Mouse (Mus musculus): ENCODE measurements around the gene Olfr749. TPM values are rescaled to one million over a fixed set of nuclear protein-coding genes. Genes with fewer than 3 reads are reported as not detected.
"Not testable (repeated sequence)": the region's sequence is repeated elsewhere in the genome, so short reads cannot be mapped to it uniquely, and the experiment has no call there.

Olfr749 gene
- polyA plus RNA-seq (2015; fragmentation: Nextera tagmentation; extraction: Ambion mirVana): not detected in 2 replicates

- ATAC-seq (ENCODE audit: low read depth) (no peak), DNase-seq (no peak)
- no peaks in the 10 kb centered on the region for H3K27me3 ChIP-seq
- H3K4me1 ChIP-seq (replicated peaks): no peaks in the 10 kb centered on the region
- H3K4me2 ChIP-seq: no peak within 1 kb of the TSS
- no peak within 1 kb of the TSS for H3K4me3 ChIP-seq (replicated peaks)
- no peak within 1 kb of the TSS for H3K9ac ChIP-seq
- H3K36me3 ChIP-seq: no peaks in the 10 kb centered on the region
- no peak within 1 kb of the TSS for H3K27ac ChIP-seq
- no peaks in the 10 kb centered on the region for H3K9me3 ChIP-seq (replicated peaks)
Observed at GRCm38 (mm10) chr14:50744994-50745393, at the start of gene Olfr749. Olfr749 (minus strand) TSS chr14:50745094.

GRCm38 (mm10) chr14:50788157-50788556 lies 43.3 kb upstream of the Olfr749 start:
- ATAC-seq (ENCODE audit: low read depth): no peak
- DNase-seq: no peak
- H3K36me3 ChIP-seq: no peaks in the 10 kb centered on the region
- no peak overlapping the region for H3K4me2 ChIP-seq
- peaks cover 11% of the 10 kb centered on the region for H3K4me1 ChIP-seq (replicated peaks)
- no peaks in the 10 kb centered on the region for H3K27me3 ChIP-seq
- H3K9ac ChIP-seq: no peak overlapping the region
- WGBS (ENCODE audit: insufficient replicate concordance): 17% methylated on average over 2 of the region's 2 CpGs
- H3K27ac ChIP-seq: no peak overlapping the region
- H3K4me3 ChIP-seq (replicated peaks): no peak overlapping the region
- no peaks in the 10 kb centered on the region for H3K9me3 ChIP-seq (replicated peaks)

- Histone ChIP-seq H3K27ac (peak within 1 kb of the TSS; percentile 29; the same call in 1 of the 2 replicates), H3K4me1 (replicated peaks) (peaks cover 13% of the 10 kb centered on the region), H3K4me3 (replicated peaks) (peak within 1 kb of the TSS; percentile 83), H3K9ac (peak within 1 kb of the TSS; percentile 77), H3K27me3 (no peaks in the 10 kb centered on the region), H3K9me3 (replicated peaks) (no peaks in the 10 kb centered on the region), H3K36me3 (peaks cover 10% of the 10 kb centered on the region), H3K4me2 (peak within 1 kb of the TSS; percentile 70)
- DNase-seq (peak; percentile 80), ATAC-seq (ENCODE audit: low read depth) (peak; percentile 97)
- under 1% methylated on average over 21 of the region's 21 CpGs for WGBS (ENCODE audit: insufficient replicate concordance)
Observed at GRCm38 (mm10) chr14:50785251-50785637, 40.4 kb upstream of the Olfr749 start, which contains the start of gene Ttc5. Ttc5 (minus strand) TSS chr14:50785519.

GRCm38 (mm10) chr14:50784391-50785250 lies 39.7 kb upstream of the Olfr749 start:
- peak overlapping the region; percentile 83 for H3K4me3 ChIP-seq (replicated peaks)
- H3K9me3 ChIP-seq (replicated peaks): no peaks in the 10 kb centered on the region
- DNase-seq (no peak), ATAC-seq (ENCODE audit: low read depth) (peak; percentile 55; the same call in 1 of the 2 replicates)
- H3K27ac ChIP-seq: peak overlapping the region; percentile 29; the same call in 1 of the 2 replicates
- H3K9ac ChIP-seq: peak overlapping the region; percentile 77
- H3K4me1 ChIP-seq (replicated peaks): peaks cover 13% of the 10 kb centered on the region
- peaks cover 10% of the 10 kb centered on the region for H3K36me3 ChIP-seq
- WGBS (ENCODE audit: insufficient replicate concordance): 15% methylated on average over 16 of the region's 16 CpGs
- peak overlapping the region; percentile 70 for H3K4me2 ChIP-seq
- no peaks in the 10 kb centered on the region for H3K27me3 ChIP-seq

- no peaks in the 10 kb centered on the region for H3K9me3 ChIP-seq (replicated peaks)
- peaks cover 21% of the 10 kb centered on the region for H3K36me3 ChIP-seq
- no peak overlapping the region for H3K4me2 ChIP-seq
- H3K4me3 ChIP-seq (replicated peaks): no peak overlapping the region
- H3K27me3 ChIP-seq: no peaks in the 10 kb centered on the region
- peaks cover 13% of the 10 kb centered on the region for H3K4me1 ChIP-seq (replicated peaks)
- no peak overlapping the region for H3K27ac ChIP-seq
- DNase-seq (no peak), ATAC-seq (ENCODE audit: low read depth) (no peak)
- no peak overlapping the region for H3K9ac ChIP-seq
- 70% methylated on average over 3 of the region's 3 CpGs for WGBS (ENCODE audit: insufficient replicate concordance)
Observed at GRCm38 (mm10) chr14:50782166-50782565, 37.3 kb upstream of the Olfr749 start.

GRCm38 (mm10) chr14:50771342-50771741 lies 26.4 kb upstream of the Olfr749 start:
- Histone ChIP-seq H3K4me2 (no peak overlapping the region), H3K9ac (no peak overlapping the region), H3K27me3 (no peaks in the 10 kb centered on the region), H3K27ac (no peak overlapping the region), H3K4me3 (replicated peaks) (no peak overlapping the region), H3K36me3 (peaks cover 63% of the 10 kb centered on the region), H3K4me1 (replicated peaks) (no peaks in the 10 kb centered on the region), H3K9me3 (replicated peaks) (no peaks in the 10 kb centered on the region)
- 57% methylated on average over 2 of the region's 2 CpGs for WGBS (ENCODE audit: insufficient replicate concordance)
- ATAC-seq (ENCODE audit: low read depth) (no peak), DNase-seq (no peak)

- Histone ChIP-seq H3K4me1 (replicated peaks) (no peaks in the 10 kb centered on the region), H3K27me3 (no peaks in the 10 kb centered on the region), H3K9ac (no peak overlapping the region), H3K9me3 (replicated peaks) (no peaks in the 10 kb centered on the region), H3K4me3 (replicated peaks) (no peak overlapping the region), H3K27ac (no peak overlapping the region), H3K36me3 (peaks cover 33% of the 10 kb centered on the region), H3K4me2 (no peak overlapping the region)
- DNase-seq (no peak), ATAC-seq (ENCODE audit: low read depth) (no peak)
- WGBS (ENCODE audit: insufficient replicate concordance): 84% methylated on average over 6 of the region's 6 CpGs
Observed at GRCm38 (mm10) chr14:50765736-50766135, 20.8 kb upstream of the Olfr749 start.

GRCm38 (mm10) chr14:50758416-50759085 lies 13.7 kb upstream of the Olfr749 start:
- no peak for ATAC-seq (ENCODE audit: low read depth)
- WGBS (ENCODE audit: insufficient replicate concordance): 64% methylated on average over 5 of the region's 5 CpGs
- H3K27ac ChIP-seq: no peak overlapping the region
- no peak overlapping the region for H3K4me2 ChIP-seq
- DNase-seq: no peak
- no peak overlapping the region for H3K4me3 ChIP-seq (replicated peaks)
- H3K27me3 ChIP-seq: no peaks in the 10 kb centered on the region
- H3K9me3 ChIP-seq (replicated peaks): no peaks in the 10 kb centered on the region
- H3K9ac ChIP-seq: no peak overlapping the region
- H3K4me1 ChIP-seq (replicated peaks): no peaks in the 10 kb centered on the region
- no peaks in the 10 kb centered on the region for H3K36me3 ChIP-seq

GRCm38 (mm10) chr14:50741584-50741983 lies 3.3 kb downstream of the Olfr749 start:
- 51% methylated on average over 2 of the region's 2 CpGs for WGBS (ENCODE audit: insufficient replicate concordance)
- Histone ChIP-seq H3K9me3 (replicated peaks) (no peaks in the 10 kb centered on the region), H3K4me1 (replicated peaks) (no peaks in the 10 kb centered on the region), H3K27me3 (no peaks in the 10 kb centered on the region), H3K36me3 (no peaks in the 10 kb centered on the region), H3K4me3 (replicated peaks) (no peak overlapping the region), H3K4me2 (no peak overlapping the region), H3K9ac (no peak overlapping the region), H3K27ac (no peak overlapping the region)
- ATAC-seq (ENCODE audit: low read depth): no peak
- DNase-seq: no peak

- H3K9me3 ChIP-seq (replicated peaks): no peaks in the 10 kb centered on the region
- no peak overlapping the region for H3K4me2 ChIP-seq
- ATAC-seq (ENCODE audit: low read depth) (no peak), DNase-seq (no peak)
- no peaks in the 10 kb centered on the region for H3K4me1 ChIP-seq (replicated peaks)
- H3K27ac ChIP-seq: no peak overlapping the region
- H3K27me3 ChIP-seq: no peaks in the 10 kb centered on the region
- no peak overlapping the region for H3K9ac ChIP-seq
- no peak overlapping the region for H3K4me3 ChIP-seq (replicated peaks)
- WGBS (ENCODE audit: insufficient replicate concordance): 28% methylated on average over 2 of the region's 2 CpGs
- H3K36me3 ChIP-seq: no peaks in the 10 kb centered on the region
Observed at GRCm38 (mm10) chr14:50740334-50740733, 4.6 kb downstream of the Olfr749 start.

- not testable (repeated sequence) for H3K4me3 ChIP-seq (replicated peaks); ATAC-seq (ENCODE audit: low read depth); H3K9me3 ChIP-seq (replicated peaks); H3K9ac ChIP-seq; H3K36me3 ChIP-seq; H3K27me3 ChIP-seq; DNase-seq; H3K4me1 ChIP-seq (replicated peaks); H3K4me2 ChIP-seq; H3K27ac ChIP-seq
- WGBS (ENCODE audit: insufficient replicate concordance): 60% methylated on average over 4 of the region's 4 CpGs
Observed at GRCm38 (mm10) chr14:50722371-50722770, 22.5 kb downstream of the Olfr749 start.

Measured in liver, embryonic 13.5 days (tissue).